Mouse (Mus musculus) neural tube, embryonic 14.5 days (tissue): Measurements from ENCODE around the gene Gk5. TPM values are rescaled to one million over a fixed set of nuclear protein-coding genes. Genes with fewer than 3 reads are reported as not detected.
"Not testable (repeated sequence)": the region's sequence is repeated elsewhere in the genome, so short reads cannot be mapped to it uniquely, and the experiment has no call there.

Source experiments
- ATAC-seq: fragments of 200-750 bp; cut with Nextera tagmentation; 2 replicates; pipeline ENCODE4 v1.8.0; 2017; ENCODE audit warnings: low read depth, mild to moderate bottlenecking, moderate TSS enrichment, moderate library complexity
- H3K27ac ChIP-seq: fragments of 300-500 bp; sonication (generic); 2 replicates; pipeline ENCODE4 v1.5.1; 2014; ENCODE audit warnings: low read depth, mild to moderate bottlenecking, control low read depth, low read length, moderate library complexity, mixed read lengths
- H3K27me3 ChIP-seq: fragments of 300-500 bp; sonication (generic); 2 replicates; pipeline ENCODE4 v1.6.1; 2014; ENCODE audit warnings: low read length; ENCODE audit not compliant: control insufficient read depth, insufficient read depth
- H3K36me3 ChIP-seq: fragments of 300-500 bp; sonication (generic); 2 replicates; pipeline ENCODE4 v1.6.1; 2014; ENCODE audit warnings: low read length, mixed read lengths; ENCODE audit not compliant: control insufficient read depth, insufficient read depth
- H3K4me1 ChIP-seq: fragments of 300-500 bp; sonication (generic); 2 replicates; pipeline ENCODE4 v1.6.1; 2014; ENCODE audit warnings: low read length; ENCODE audit not compliant: control insufficient read depth, insufficient read depth
- H3K4me2 ChIP-seq: fragments of 300-500 bp; sonication (generic); 2 replicates; pipeline ENCODE4 v1.6.1; 2014; ENCODE audit warnings: mild to moderate bottlenecking, low read depth, low read length, control low read depth
- H3K4me3 ChIP-seq: fragments of 300-500 bp; sonication (generic); 2 replicates; pipeline ENCODE4 v1.5.1; 2014; ENCODE audit warnings: low read depth, low read length, control low read depth, mixed read lengths
- H3K9ac ChIP-seq: fragments of 300-500 bp; sonication (generic); replicated peaks from 2 replicates; pipeline ENCODE4 v1.6.1; 2014; ENCODE audit warnings: low read depth, mild to moderate bottlenecking, control low read depth, low read length, mixed read lengths
- H3K9me3 ChIP-seq: fragments of 300-500 bp; sonication (generic); 2 replicates; pipeline ENCODE4 v1.6.1; 2016; ENCODE audit warnings: low read length; ENCODE audit not compliant: control insufficient read depth
- WGBS: fragments of 180-500 bp; shearing (Covaris S2); extraction: QIAGEN DNeasy Blood & Tissue Kit; methylation state at CpG from one replicate; pipeline ENCODE4 v1.1.7; 2014; 5-methylcytosine and 5-hydroxymethylcytosine counted together
- polyA plus RNA-seq: library from polyadenylated mRNA; unstranded; fragments of >200 nt; fragmentation: Nextera tagmentation; extraction: Ambion mirVana; gene quantifications from 2 replicates; pipeline ENCODE4 v1.2.1, GENCODE M21; 2014

Gk5 gene
- 4.0 and 5.1 TPM in 2 replicates for polyA plus RNA-seq

- H3K27me3 ChIP-seq = no peaks in the 10 kb centered on the region
- H3K9me3 ChIP-seq = no peaks in the 10 kb centered on the region
- H3K27ac ChIP-seq = no peak within 1 kb of the TSS; the same call in 1 of the 2 replicates
- peak; percentile 97 for ATAC-seq
- no peaks in the 10 kb centered on the region for H3K4me1 ChIP-seq
- H3K4me3 ChIP-seq = peak within 1 kb of the TSS; percentile 63
- peak within 1 kb of the TSS; percentile 61 for H3K9ac ChIP-seq
- peak within 1 kb of the TSS; percentile 57 for H3K4me2 ChIP-seq
- under 1% methylated on average over 70 of the region's 76 CpGs for WGBS
- H3K36me3 ChIP-seq = no peaks in the 10 kb centered on the region
Measured at GRCm38 (mm10) chr9:96118861-96119772, at the start of gene Gk5. TSS of gene Gk5 (plus strand) at chr9:96119362.

- no peak overlapping the region for H3K4me2 ChIP-seq
- ATAC-seq = no peak
- no peaks in the 10 kb centered on the region for H3K27me3 ChIP-seq
- no peaks in the 10 kb centered on the region for H3K36me3 ChIP-seq
- no peak overlapping the region for H3K4me3 ChIP-seq
- no peaks in the 10 kb centered on the region for H3K9me3 ChIP-seq
- no peak overlapping the region for H3K9ac ChIP-seq
- no peaks in the 10 kb centered on the region for H3K4me1 ChIP-seq
- WGBS = 88% methylated on average over 13 of the region's 13 CpGs
- H3K27ac ChIP-seq = no peak overlapping the region
Measured at GRCm38 (mm10) chr9:96078752-96079315, 40.3 kb upstream of the Gk5 start.

GRCm38 (mm10) chr9:96085293-96085692 lies 33.9 kb upstream of the Gk5 start:
- no peak overlapping the region for H3K9ac ChIP-seq
- no peaks in the 10 kb centered on the region for H3K36me3 ChIP-seq
- ATAC-seq = no peak
- WGBS = 89% methylated on average over 6 of the region's 6 CpGs
- no peak overlapping the region for H3K27ac ChIP-seq
- H3K27me3 ChIP-seq = no peaks in the 10 kb centered on the region
- no peak overlapping the region for H3K4me3 ChIP-seq
- no peak overlapping the region for H3K4me2 ChIP-seq
- no peaks in the 10 kb centered on the region for H3K4me1 ChIP-seq
- H3K9me3 ChIP-seq = no peaks in the 10 kb centered on the region

GRCm38 (mm10) chr9:96087671-96088070 lies 31.5 kb upstream of the Gk5 start:
- no peaks in the 10 kb centered on the region for H3K4me1 ChIP-seq
- H3K9me3 ChIP-seq = no peaks in the 10 kb centered on the region
- no peak overlapping the region for H3K4me3 ChIP-seq
- no peak overlapping the region for H3K4me2 ChIP-seq
- H3K27ac ChIP-seq = no peak overlapping the region
- H3K9ac ChIP-seq = no peak overlapping the region
- H3K36me3 ChIP-seq = no peaks in the 10 kb centered on the region
- H3K27me3 ChIP-seq = no peaks in the 10 kb centered on the region
- WGBS = 90% methylated on average over 2 of the region's 2 CpGs
- no peak for ATAC-seq

GRCm38 (mm10) chr9:96088456-96088855 lies 30.7 kb upstream of the Gk5 start:
- not testable (repeated sequence) for H3K27ac ChIP-seq, ATAC-seq, H3K27me3 ChIP-seq, H3K9me3 ChIP-seq, H3K4me2 ChIP-seq, H3K4me1 ChIP-seq, H3K36me3 ChIP-seq, H3K4me3 ChIP-seq, H3K9ac ChIP-seq
- WGBS = 76% methylated on average over 3 of the region's 3 CpGs

- not testable (repeated sequence) for H3K9me3 ChIP-seq, H3K4me3 ChIP-seq, H3K4me1 ChIP-seq, H3K9ac ChIP-seq, H3K36me3 ChIP-seq, H3K27ac ChIP-seq, H3K27me3 ChIP-seq, ATAC-seq, H3K4me2 ChIP-seq
- WGBS = 92% methylated on average over 10 of the region's 10 CpGs
Measured at GRCm38 (mm10) chr9:96092637-96093036, 26.5 kb upstream of the Gk5 start.

- Histone ChIP-seq H3K36me3 (no peaks in the 10 kb centered on the region), H3K4me3 (no peak overlapping the region), H3K9me3 (no peaks in the 10 kb centered on the region), H3K27me3 (no peaks in the 10 kb centered on the region), H3K4me1 (no peaks in the 10 kb centered on the region), H3K9ac (no peak overlapping the region), H3K4me2 (no peak overlapping the region), H3K27ac (no peak overlapping the region)
- 91% methylated on average over 1 of the region's 1 CpGs for WGBS
- no peak for ATAC-seq
Measured at GRCm38 (mm10) chr9:96093221-96093620, 25.9 kb upstream of the Gk5 start.

- no peak overlapping the region for H3K4me2 ChIP-seq
- 61% methylated on average over 1 of the region's 1 CpGs for WGBS
- no peak overlapping the region for H3K4me3 ChIP-seq
- H3K36me3 ChIP-seq = no peaks in the 10 kb centered on the region
- no peak overlapping the region for H3K9ac ChIP-seq
- H3K4me1 ChIP-seq = no peaks in the 10 kb centered on the region
- H3K27me3 ChIP-seq = no peaks in the 10 kb centered on the region
- H3K9me3 ChIP-seq = no peaks in the 10 kb centered on the region
- no peak overlapping the region for H3K27ac ChIP-seq
- ATAC-seq = no peak
Measured at GRCm38 (mm10) chr9:96094341-96094740, 24.8 kb upstream of the Gk5 start.

GRCm38 (mm10) chr9:96095192-96095591 lies 24.0 kb upstream of the Gk5 start:
- H3K4me3 ChIP-seq = no peak overlapping the region
- no peaks in the 10 kb centered on the region for H3K27me3 ChIP-seq
- no peaks in the 10 kb centered on the region for H3K36me3 ChIP-seq
- H3K4me2 ChIP-seq = no peak overlapping the region
- H3K9ac ChIP-seq = no peak overlapping the region
- WGBS = 58% methylated on average over 1 of the region's 1 CpGs
- no peak overlapping the region for H3K27ac ChIP-seq
- H3K4me1 ChIP-seq = no peaks in the 10 kb centered on the region
- H3K9me3 ChIP-seq = no peaks in the 10 kb centered on the region
- ATAC-seq = no peak
